Mouse (Mus musculus): ENCODE data around the gene Msl1.
"Not testable (repeated sequence)": the region's sequence is repeated elsewhere in the genome, so short reads cannot be mapped to it uniquely, and the experiment has no call there.

Gene Msl1

DNA sequence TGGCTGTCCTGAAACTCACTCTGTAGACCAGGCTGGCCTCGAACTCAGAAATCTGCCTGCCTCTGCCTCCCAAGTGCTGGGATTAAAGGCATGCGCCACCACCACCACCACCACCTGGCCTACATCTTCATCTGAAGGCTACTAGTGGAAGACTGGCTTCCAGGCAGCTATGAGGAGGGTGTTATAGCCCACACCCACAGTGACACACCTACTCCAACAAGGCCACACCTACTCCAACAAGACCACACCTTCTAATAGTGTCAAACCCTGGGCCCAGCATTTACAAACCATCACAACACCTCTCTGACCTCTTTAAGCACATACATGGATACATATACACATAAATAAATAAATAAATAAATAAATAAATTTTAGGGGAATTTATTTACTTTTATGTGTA lies 30.8 kb downstream of the Msl1 start:
- in situ Hi-C loops (cut with MboI; ENCODE audit: low pct_unique_long_range_greater_than_20kb in 1 of 2, low sequenced_read_pairs in 2 of 2, unreplicated experiment in 1 of 2) = not testable (repeated sequence)

GRCm38 (mm10) chr11:98827877-98828276 lies 32.6 kb downstream of the Msl1 start:
- in situ Hi-C loops (cut with MboI; ENCODE audit: low pct_unique_long_range_greater_than_20kb in 1 of 2, low sequenced_read_pairs in 2 of 2, unreplicated experiment in 1 of 2) = no loop called here

DNA sequence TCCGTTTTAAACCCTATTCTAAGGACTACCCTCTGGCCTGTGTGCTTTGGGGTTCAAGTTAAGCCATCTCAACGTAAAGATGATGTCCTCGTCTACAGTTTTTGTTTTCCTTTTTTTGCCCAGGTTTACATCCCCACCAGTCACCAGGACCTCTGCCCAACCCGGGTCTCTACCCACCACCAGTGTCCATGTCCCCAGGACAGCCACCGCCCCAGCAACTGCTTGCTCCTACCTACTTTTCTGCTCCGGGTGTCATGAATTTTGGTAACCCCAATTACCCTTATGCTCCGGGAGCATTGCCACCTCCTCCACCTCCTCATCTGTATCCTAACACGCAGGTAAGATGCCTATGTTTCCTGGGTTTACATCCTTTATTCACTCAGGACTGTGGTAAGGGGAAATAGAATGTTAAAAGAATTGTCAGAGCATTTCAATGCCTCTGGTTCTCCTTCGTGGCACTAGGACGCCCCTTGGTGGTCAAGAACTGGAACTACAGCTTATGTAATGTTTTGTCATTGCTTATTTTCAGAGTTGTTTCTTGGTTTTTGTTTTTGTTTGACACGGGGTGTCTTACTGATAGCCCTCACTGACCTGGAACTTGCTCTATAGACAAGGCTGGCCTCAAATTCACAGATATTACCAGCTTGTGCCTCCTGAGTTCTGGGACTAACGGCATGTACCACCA lies 33.9 kb downstream of the Msl1 start:
- in situ Hi-C loops (cut with MboI; ENCODE audit: low pct_unique_long_range_greater_than_20kb in 1 of 2, low sequenced_read_pairs in 2 of 2, unreplicated experiment in 1 of 2) = no loop called here

- in situ Hi-C loops (cut with MboI; ENCODE audit: low pct_unique_long_range_greater_than_20kb in 1 of 2, low sequenced_read_pairs in 2 of 2, unreplicated experiment in 1 of 2) = no loop called here
Measured at GRCm38 (mm10) chr11:98829875-98830274, 34.6 kb downstream of the Msl1 start.

GRCm38 (mm10) chr11:98835296-98835695 lies 40.0 kb downstream of the Msl1 start:
- in situ Hi-C loops (cut with MboI; ENCODE audit: low pct_unique_long_range_greater_than_20kb in 1 of 2, low sequenced_read_pairs in 2 of 2, unreplicated experiment in 1 of 2) = no loop called here

GRCm38 (mm10) chr11:98835725-98836124 lies 40.4 kb downstream of the Msl1 start:
- in situ Hi-C loops (cut with MboI; ENCODE audit: low pct_unique_long_range_greater_than_20kb in 1 of 2, low sequenced_read_pairs in 2 of 2, unreplicated experiment in 1 of 2) = no loop called here

DNA sequence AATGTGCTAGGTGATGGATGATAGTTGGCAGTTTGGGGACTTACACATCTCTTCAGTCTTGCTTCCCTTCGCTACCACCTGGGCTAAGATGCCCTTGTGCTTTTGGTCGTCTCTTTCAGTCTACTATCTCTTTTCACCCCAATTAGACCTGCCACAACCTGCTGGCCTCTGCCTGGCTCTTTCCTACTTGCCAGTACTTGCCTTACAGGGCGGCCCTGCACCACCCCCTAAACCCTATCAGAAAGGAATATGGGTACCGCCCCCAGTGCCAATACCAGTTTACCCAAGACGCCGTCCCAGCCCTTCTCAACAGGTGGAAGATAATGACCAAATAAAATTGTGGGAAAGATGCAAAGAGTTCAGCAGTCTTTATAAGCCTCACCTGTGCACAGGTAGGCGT lies 40.8 kb downstream of the Msl1 start:
- in situ Hi-C loops (cut with MboI; ENCODE audit: low pct_unique_long_range_greater_than_20kb in 1 of 2, low sequenced_read_pairs in 2 of 2, unreplicated experiment in 1 of 2) = no loop called here

DNA sequence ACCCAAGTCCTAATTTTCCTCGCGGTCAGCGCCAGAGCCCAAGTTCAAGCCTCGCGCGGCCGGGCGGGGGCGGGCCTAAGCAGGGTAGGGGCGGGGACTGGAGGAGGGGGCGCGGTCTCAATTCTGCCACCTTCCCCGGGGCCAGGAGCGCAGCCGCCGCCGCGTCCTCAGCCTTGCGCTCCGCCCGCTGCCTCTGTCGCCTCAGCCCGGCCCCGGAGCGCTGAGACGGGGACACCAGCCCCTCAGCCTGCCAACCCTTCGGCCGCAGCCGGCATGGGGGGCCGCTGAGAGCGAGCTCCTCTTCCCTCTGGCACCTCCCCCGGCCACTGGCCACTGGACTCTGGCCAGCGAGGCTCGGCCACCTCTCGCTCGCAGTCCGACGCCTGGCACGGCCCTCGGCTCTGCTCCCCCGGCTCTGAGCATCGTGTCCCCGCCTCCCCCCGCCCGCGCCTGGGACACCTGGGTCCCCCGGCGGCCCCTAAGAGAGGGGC lies 41.4 kb downstream of the Msl1 start, which contains the start of gene Rapgefl1:
TSS of gene Rapgefl1 (plus strand) at position 135 of the 491 bp plus-strand sequence.
- in situ Hi-C loops (cut with MboI; ENCODE audit: low pct_unique_long_range_greater_than_20kb in 1 of 2, low sequenced_read_pairs in 2 of 2, unreplicated experiment in 1 of 2) = no loop called here

DNA sequence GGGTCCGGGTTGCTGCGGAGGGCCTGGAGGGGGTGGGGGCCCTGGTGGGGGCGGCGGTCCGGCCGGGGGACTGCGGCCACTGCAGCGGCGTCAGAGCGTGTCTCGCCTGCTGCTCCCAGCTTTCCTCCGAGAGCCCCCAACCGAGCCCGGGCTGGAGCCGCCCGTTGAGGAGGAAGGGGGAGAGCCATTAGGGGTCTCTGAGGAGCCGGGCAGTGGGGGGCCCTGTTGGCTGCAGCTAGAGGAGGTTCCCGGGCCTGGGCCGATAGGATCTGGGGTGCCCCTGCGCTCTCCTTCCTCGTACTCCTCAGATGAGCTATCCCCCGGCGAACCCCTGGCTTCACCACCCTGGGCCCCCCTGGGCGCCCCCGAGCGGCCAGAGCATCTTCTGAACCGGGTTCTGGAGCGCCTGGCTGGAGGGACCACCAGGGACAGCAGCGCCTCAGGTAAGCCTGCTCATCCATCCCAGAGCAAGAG lies 42.0 kb downstream of the Msl1 start:
- in situ Hi-C loops (cut with MboI; ENCODE audit: low pct_unique_long_range_greater_than_20kb in 1 of 2, low sequenced_read_pairs in 2 of 2, unreplicated experiment in 1 of 2) = no loop called here

GRCm38 (mm10) chr11:98837917-98838316 lies 42.6 kb downstream of the Msl1 start:
- in situ Hi-C loops (cut with MboI; ENCODE audit: low pct_unique_long_range_greater_than_20kb in 1 of 2, low sequenced_read_pairs in 2 of 2, unreplicated experiment in 1 of 2) = no loop called here

GRCm38 (mm10) chr11:98838512-98838911 lies 43.2 kb downstream of the Msl1 start:
- in situ Hi-C loops (cut with MboI; ENCODE audit: low pct_unique_long_range_greater_than_20kb in 1 of 2, low sequenced_read_pairs in 2 of 2, unreplicated experiment in 1 of 2) = no loop called here

- in situ Hi-C loops (cut with MboI; ENCODE audit: low pct_unique_long_range_greater_than_20kb in 1 of 2, low sequenced_read_pairs in 2 of 2, unreplicated experiment in 1 of 2) = no loop called here
Measured at GRCm38 (mm10) chr11:98839402-98839801, 44.1 kb downstream of the Msl1 start.

DNA sequence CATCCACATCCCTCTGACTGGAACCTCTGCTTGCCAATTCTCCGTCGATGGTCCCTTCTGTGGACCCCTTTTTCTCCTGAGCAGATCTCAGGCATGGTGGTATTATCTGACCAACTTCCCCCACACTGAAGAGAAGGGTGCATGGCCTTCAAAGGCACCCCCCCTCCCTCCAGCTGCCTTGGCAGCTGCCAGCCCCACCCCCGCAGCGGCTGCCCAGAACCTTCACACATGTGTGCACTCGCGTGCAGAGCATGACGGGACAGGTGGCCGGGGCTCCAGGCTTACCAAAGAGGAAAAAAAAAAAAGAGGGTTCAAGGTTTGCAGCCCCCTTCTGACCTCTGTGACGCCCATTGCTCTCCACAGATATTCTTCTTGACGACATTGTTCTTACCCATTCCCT lies 44.6 kb downstream of the Msl1 start:
- in situ Hi-C loops (cut with MboI; ENCODE audit: low pct_unique_long_range_greater_than_20kb in 1 of 2, low sequenced_read_pairs in 2 of 2, unreplicated experiment in 1 of 2) = no loop called here

GRCm38 (mm10) chr11:98846016-98846415 lies 50.7 kb downstream of the Msl1 start:
- in situ Hi-C loops (cut with MboI; ENCODE audit: low pct_unique_long_range_greater_than_20kb in 1 of 2, low sequenced_read_pairs in 2 of 2, unreplicated experiment in 1 of 2) = no loop called here

DNA sequence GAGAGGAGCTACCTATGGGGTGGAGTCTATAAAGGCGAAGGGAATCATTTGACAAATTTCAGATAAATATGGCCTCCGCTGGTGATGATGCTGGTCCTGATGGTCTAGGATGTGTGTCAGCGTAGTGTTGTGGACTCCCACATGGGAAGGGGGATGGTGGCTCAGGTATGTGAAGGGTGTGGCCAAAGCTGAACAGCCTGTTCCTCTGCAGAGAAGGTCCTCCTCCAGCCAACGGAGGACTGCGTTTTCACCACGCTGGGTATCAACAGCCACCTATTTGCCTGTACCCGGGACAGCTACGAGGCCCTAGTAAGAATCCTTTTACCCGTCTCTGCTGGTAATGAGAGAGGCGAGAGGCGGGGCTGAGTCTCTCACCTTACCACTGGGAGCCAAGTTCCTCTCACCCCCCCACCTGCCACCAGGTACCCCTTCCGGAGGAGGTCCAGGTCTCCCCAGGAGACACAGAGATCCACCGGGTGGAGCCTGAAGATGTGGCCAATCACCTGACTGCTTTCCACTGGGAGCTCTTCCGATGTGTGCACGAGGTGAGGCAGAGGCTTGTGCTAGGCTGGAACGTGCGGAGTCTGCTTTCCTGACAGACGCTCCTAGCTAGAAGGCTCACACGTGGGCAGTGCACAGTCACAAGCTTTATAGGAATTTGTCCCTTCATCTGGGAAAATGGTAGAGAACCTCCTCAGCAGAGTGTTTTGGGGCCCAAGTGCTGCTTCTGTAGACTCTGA lies 51.7 kb downstream of the Msl1 start:
- in situ Hi-C loops (cut with MboI; ENCODE audit: low pct_unique_long_range_greater_than_20kb in 1 of 2, low sequenced_read_pairs in 2 of 2, unreplicated experiment in 1 of 2) = no loop called here

DNA sequence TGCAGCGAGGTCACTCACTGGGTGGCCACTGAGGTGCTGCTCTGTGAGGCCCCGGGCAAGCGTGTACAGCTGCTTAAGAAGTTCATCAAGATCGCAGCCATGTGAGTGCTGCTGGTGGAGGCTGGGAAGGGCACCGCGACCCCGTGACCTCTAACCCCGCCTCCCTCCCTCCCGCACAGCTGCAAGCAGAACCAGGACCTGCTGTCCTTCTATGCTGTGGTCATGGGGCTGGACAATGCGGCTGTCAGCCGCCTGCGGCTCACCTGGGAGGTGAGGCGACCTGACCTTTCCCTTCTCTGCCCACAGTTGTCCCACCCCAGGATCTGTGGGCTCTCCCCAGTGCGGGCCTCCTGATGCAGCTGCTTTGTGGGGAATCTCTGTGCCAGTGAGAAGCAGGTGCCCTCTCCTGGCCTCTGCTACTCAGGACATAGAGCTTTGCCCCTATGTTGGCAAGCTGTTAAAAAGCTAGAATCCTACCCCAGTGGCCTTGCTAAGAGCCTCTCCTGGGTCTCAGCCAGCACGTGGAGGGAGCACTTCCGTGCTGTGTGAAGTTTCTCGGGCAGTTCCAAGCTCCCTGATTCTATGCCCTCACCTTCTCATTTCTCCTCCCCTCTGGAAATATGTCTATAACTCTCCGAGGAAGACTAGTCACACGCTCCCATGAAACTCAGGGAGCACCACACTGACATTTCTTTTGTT lies 54.0 kb downstream of the Msl1 start:
- in situ Hi-C loops (cut with MboI; ENCODE audit: low pct_unique_long_range_greater_than_20kb in 1 of 2, low sequenced_read_pairs in 2 of 2, unreplicated experiment in 1 of 2) = no loop called here

DNA sequence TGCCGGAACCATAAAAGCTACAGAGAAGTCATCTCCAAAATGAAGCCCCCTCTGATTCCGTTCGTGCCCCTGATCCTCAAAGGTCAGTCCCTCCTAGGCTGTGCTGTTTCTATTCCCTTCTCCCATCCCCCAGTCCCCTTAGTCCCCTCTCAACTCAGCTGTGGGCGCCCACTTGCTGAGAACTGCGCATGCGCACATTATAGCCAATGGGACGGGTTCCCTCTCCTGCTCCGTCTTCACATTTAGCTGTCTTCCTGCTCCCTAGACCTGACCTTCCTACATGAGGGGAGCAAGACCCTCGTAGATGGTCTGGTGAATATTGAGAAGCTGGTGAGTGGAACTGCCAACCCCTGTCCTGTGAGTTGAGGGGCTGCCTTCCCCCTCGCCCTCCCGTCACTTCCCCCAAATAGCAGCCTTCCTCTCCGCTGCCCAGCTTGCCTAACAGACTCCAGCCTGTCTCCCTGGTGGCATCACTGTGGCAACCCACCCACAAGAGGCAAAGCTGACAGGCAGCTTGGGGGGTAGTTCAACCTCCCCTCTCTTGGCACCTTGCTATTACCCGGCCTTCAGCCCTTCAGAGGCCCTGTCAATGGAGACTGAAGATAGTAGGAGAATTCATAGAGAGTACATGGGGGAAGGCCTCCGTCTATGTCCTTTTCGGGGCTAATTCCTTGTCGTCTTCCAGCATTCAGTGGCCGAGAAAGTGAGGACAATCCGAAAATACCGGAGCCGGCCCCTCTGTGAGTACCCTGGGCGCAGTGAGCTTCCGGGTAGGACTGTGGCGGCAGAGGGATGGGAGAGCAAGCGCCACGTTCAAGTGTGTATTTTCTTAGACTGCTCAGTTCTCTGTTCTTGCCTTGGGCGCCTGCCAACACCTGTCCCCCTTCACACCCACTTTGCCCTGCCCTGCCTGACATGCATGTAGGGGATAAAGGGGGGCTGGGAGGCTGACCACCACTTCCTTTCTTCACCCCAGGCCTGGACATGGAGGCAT lies 55.1 kb downstream of the Msl1 start:
- in situ Hi-C loops (cut with MboI; ENCODE audit: low pct_unique_long_range_greater_than_20kb in 1 of 2, low sequenced_read_pairs in 2 of 2, unreplicated experiment in 1 of 2) = no loop called here

GRCm38 (mm10) chr11:98854116-98854515 lies 58.8 kb downstream of the Msl1 start:
- in situ Hi-C loops (cut with MboI; ENCODE audit: low pct_unique_long_range_greater_than_20kb in 1 of 2, low sequenced_read_pairs in 2 of 2, unreplicated experiment in 1 of 2) = no loop called here
